ENCODE assay signal across 33 mouse cellular contexts in the genomic region with DNA sequence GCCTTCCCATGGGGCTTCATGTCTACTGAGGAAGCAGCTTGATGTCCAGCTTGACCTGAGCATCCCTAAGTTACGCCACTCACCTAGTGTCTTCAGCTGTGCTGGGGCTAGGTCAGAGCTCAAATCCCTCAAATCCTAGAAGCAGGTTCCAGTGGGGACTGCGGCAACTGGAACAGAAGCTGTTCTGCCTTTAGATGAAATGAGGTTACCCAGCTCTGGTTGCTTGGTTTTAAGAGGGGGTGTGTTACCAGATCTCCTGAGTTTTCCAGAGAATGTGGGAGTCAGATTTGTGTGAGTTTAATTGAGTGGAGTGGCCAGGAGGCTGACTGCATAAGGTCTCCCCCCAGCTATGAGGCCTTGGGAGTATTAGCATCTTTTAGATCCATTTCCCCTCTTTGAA. TPM values are rescaled to one million over a fixed set of nuclear protein-coding genes. Genes with fewer than 3 reads are reported as not detected.
"Had no signal": no experiment of that assay in that cellular context is flagged by ENCODE, and none has a peak within 500 bp of the region (broad histone marks: within the 10 kb centered on the region; RNA-seq: fewer than 3 reads in every experiment).

No protein-coding gene starts in this region.

- H3K4me1 ChIP-seq: limb, embryonic 10.5 days; limb, embryonic 12.5 days; limb, embryonic 13.5 days; limb, embryonic 15.5 days; liver, embryonic 12.5 days; liver, embryonic 13.5 days; liver, embryonic 15.5 days; lung, embryonic 15.5 days; midbrain, embryonic 10.5 days; midbrain, embryonic 12.5 days; midbrain, embryonic 13.5 days; midbrain, embryonic 15.5 days; neural tube, embryonic 12.5 days had no signal

- H3K36me3 ChIP-seq: limb, embryonic 10.5 days; limb, embryonic 12.5 days; limb, embryonic 13.5 days; limb, embryonic 15.5 days; liver, embryonic 12.5 days; liver, embryonic 13.5 days; liver, embryonic 15.5 days; lung, embryonic 15.5 days; midbrain, embryonic 10.5 days; midbrain, embryonic 12.5 days; midbrain, embryonic 13.5 days; midbrain, embryonic 15.5 days; neural tube, embryonic 12.5 days had no signal

- H3K9me3 ChIP-seq: limb, embryonic 10.5 days; limb, embryonic 12.5 days; limb, embryonic 13.5 days; limb, embryonic 15.5 days; liver, embryonic 12.5 days; liver, embryonic 13.5 days; liver, embryonic 15.5 days; lung, embryonic 15.5 days; midbrain, embryonic 10.5 days; midbrain, embryonic 12.5 days; midbrain, embryonic 13.5 days; midbrain, embryonic 15.5 days; neural tube, embryonic 12.5 days had no signal

- H3K27ac ChIP-seq: limb, embryonic 10.5 days; limb, embryonic 12.5 days; limb, embryonic 13.5 days; limb, embryonic 15.5 days; liver, embryonic 12.5 days; liver, embryonic 13.5 days; liver, embryonic 14.5 days; liver, embryonic 15.5 days; lung, embryonic 15.5 days; macrophage; midbrain, embryonic 10.5 days; midbrain, embryonic 12.5 days; midbrain, embryonic 13.5 days; midbrain, embryonic 15.5 days; neural tube, embryonic 12.5 days had no signal

- H3K4me2 ChIP-seq: limb, embryonic 12.5 days; limb, embryonic 13.5 days; limb, embryonic 15.5 days; liver, embryonic 11.5 days; liver, embryonic 12.5 days; liver, embryonic 13.5 days; liver, embryonic 15.5 days; lung, embryonic 14.5 days; lung, embryonic 15.5 days; midbrain, embryonic 11.5 days; midbrain, embryonic 12.5 days; midbrain, embryonic 13.5 days; midbrain, embryonic 15.5 days; neural tube, embryonic 12.5 days had no signal

- DNase-seq: left cerebral cortex, postnatal 4 days; liver; liver, embryonic 13.5 days; liver, postnatal 0 days; lung, adult 18-20 months; lung, adult 2 months; lung, embryonic 14.5 days; lung, postnatal 10 days; lung, postnatal 14 days; lung, postnatal 36 days; lung, postnatal 4 days; midbrain, embryonic 14.5 days had no signal

- H3K4me3 ChIP-seq: limb, embryonic 10.5 days; limb, embryonic 12.5 days; limb, embryonic 13.5 days; limb, embryonic 15.5 days; liver, embryonic 12.5 days; liver, embryonic 13.5 days; liver, embryonic 15.5 days; lung, embryonic 15.5 days; megakaryocyte, embryonic 14.5 days; midbrain, embryonic 10.5 days; midbrain, embryonic 12.5 days; midbrain, embryonic 13.5 days; midbrain, embryonic 15.5 days; myocyte; neural tube, embryonic 12.5 days had no signal

- H3K27me3 ChIP-seq: limb, embryonic 12.5 days; limb, embryonic 13.5 days; limb, embryonic 15.5 days; liver, embryonic 12.5 days; liver, embryonic 13.5 days; liver, embryonic 15.5 days; lung, embryonic 15.5 days; midbrain, embryonic 12.5 days; midbrain, embryonic 13.5 days; midbrain, embryonic 15.5 days; neural tube, embryonic 12.5 days had no signal

- ATAC-seq: liver, embryonic 12.5 days; liver, postnatal 0 days; lung, postnatal 0 days; midbrain, embryonic 13.5 days; midbrain, embryonic 15.5 days; midbrain, embryonic 16.5 days had no signal

- H3K9ac ChIP-seq: limb, embryonic 12.5 days; limb, embryonic 13.5 days; limb, embryonic 15.5 days; liver, embryonic 12.5 days; liver, embryonic 13.5 days; liver, embryonic 14.5 days; liver, embryonic 15.5 days; liver, postnatal 0 days; lung, embryonic 14.5 days; lung, embryonic 15.5 days; midbrain, embryonic 12.5 days; midbrain, embryonic 13.5 days; midbrain, embryonic 15.5 days; neural tube, embryonic 12.5 days had no signal

RNA-seq across cellular contexts. Expression of gene Fbxo40, which starts 11.1 kb away (rescaled TPM):
- polyA plus RNA-seq: liver, embryonic 11.5 days; liver, embryonic 13.5 days; liver, postnatal 0 days; lung, embryonic 14.5 days; midbrain, embryonic 11.5 days; midbrain, embryonic 12.5 days; midbrain, embryonic 13.5 days; midbrain, embryonic 14.5 days; midbrain, embryonic 15.5 days; midbrain, postnatal 0 days; neural tube, embryonic 12.5 days had no signal
